Mouse (Mus musculus) CH12.LX (cell line): ENCODE measurements at regions not wholly inside any gene's neighbourhood (a gene's known extent, or its start where the extent isn't known, plus 50 kb on each side); places are given as distances from the start of the nearest gene placed in this dataset.

Experiments
- DNase-seq: peaks from one replicate; pipeline ENCODE4 v3.0.0-alpha.2; 2013; ENCODE audit errors: extremely low read depth
- H3K27ac ChIP-seq: 2 replicates; pipeline ENCODE4 v1.5.1; 2012; ENCODE audit warnings: low read depth, mild to moderate bottlenecking, control low read depth, moderate library complexity; ENCODE audit not compliant: insufficient read depth
- H3K27me3 ChIP-seq: replicated peaks from 2 replicates; pipeline ENCODE3; 2012; ENCODE audit warnings: inconsistent platforms
- H3K36me3 ChIP-seq, 2 experiments: replicated peaks in 1 of 2; 2 replicates each; pipeline versions ENCODE3 to v1.6.1; 2012; ENCODE audit warnings: inconsistent platforms in 1 of 2, low read length in 1 of 2, mild to moderate bottlenecking in 1 of 2, mixed read lengths in 1 of 2, moderate library complexity in 1 of 2; ENCODE audit not compliant: control insufficient read depth in 1 of 2, insufficient read depth in 1 of 2
- H3K4me1 ChIP-seq, 2 experiments: 2 replicates each; pipeline ENCODE4 v1.6.1; 2012; ENCODE audit warnings: inconsistent platforms in 1 of 2, moderate library complexity in 1 of 2; ENCODE audit not compliant: insufficient read depth in 2 of 2, control insufficient read depth in 1 of 2
- H3K4me2 ChIP-seq: 2 replicates; pipeline ENCODE4 v1.6.1; 2012; ENCODE audit warnings: low read depth, mild to moderate bottlenecking, control low read depth; ENCODE audit not compliant: poor library complexity, insufficient read depth, severe bottlenecking
- H3K4me3 ChIP-seq, 3 experiments: fragments of 150-350 bp in 1 of 3; sonication (generic) in 1 of 3; replicated peaks in 1 of 3; 2 replicates each; pipeline versions ENCODE3 to v1.5.1; 2011 to 2012; ENCODE audit warnings: low read depth in 2 of 3, low read length in 2 of 3, mild to moderate bottlenecking in 2 of 3, moderate library complexity in 2 of 3, control low read depth in 1 of 3, improper control_type of control experiment in 1 of 3, inconsistent platforms in 1 of 3, mixed read lengths in 1 of 3; ENCODE audit not compliant: poor library complexity in 1 of 3
- H3K79me2 ChIP-seq: replicated peaks from 2 replicates; pipeline ENCODE4 v1.6.1; 2012; ENCODE audit warnings: mild to moderate bottlenecking, moderate library complexity; ENCODE audit not compliant: control insufficient read depth, poor library complexity, insufficient read depth, severe bottlenecking; ENCODE audit errors: extremely low read depth
- H3K9ac ChIP-seq: 2 replicates; pipeline ENCODE4 v1.6.1; 2012; ENCODE audit warnings: low read depth, mild to moderate bottlenecking, control low read depth, moderate library complexity; ENCODE audit not compliant: insufficient read depth
- H3K9me3 ChIP-seq: replicated peaks from 2 replicates; pipeline ENCODE3; 2012; ENCODE audit warnings: low read length, inconsistent platforms, mixed read lengths
- BHLHE40 ChIP-seq: IDR thresholded peaks from 2 replicates; pipeline ENCODE4 v1.6.1; 2011; ENCODE audit warnings: mild to moderate bottlenecking, low read depth, low read length, improper control_type of control experiment
- CHD1 ChIP-seq: IDR thresholded peaks from 2 replicates; pipeline ENCODE4 v1.6.1; 2012; ENCODE audit warnings: low read depth, low read length, improper control_type of control experiment, inconsistent platforms
- CHD2 ChIP-seq: IDR thresholded peaks from 2 replicates; pipeline ENCODE4 v1.6.1; 2011; ENCODE audit warnings: low read length, improper control_type of control experiment
- CTCF ChIP-seq, 2 experiments: IDR thresholded peaks in 1 of 2; conservative IDR thresholded peaks in 1 of 2; 2 replicates each; pipeline ENCODE4 v1.5.1; 2011 to 2012; ENCODE audit warnings: low read depth in 2 of 2, low read length in 2 of 2, improper control_type of control experiment in 1 of 2, inconsistent platforms in 1 of 2, mild to moderate bottlenecking in 1 of 2, moderate library complexity in 1 of 2
- E2F4 ChIP-seq: IDR thresholded peaks from 2 replicates; pipeline ENCODE4 v1.6.1; 2011; ENCODE audit warnings: low read depth, low read length, improper control_type of control experiment; ENCODE audit not compliant: insufficient replicate concordance
- ELF1 ChIP-seq: IDR thresholded peaks from 2 replicates; pipeline ENCODE4 v1.6.1; 2014; ENCODE audit warnings: low read depth, mild to moderate bottlenecking, inconsistent platforms, low read length, improper control_type of control experiment
- EP300 ChIP-seq: IDR thresholded peaks from 2 replicates; pipeline ENCODE4 v1.6.1; 2011; ENCODE audit warnings: low read length, improper control_type of control experiment
- IRF4 ChIP-seq: IDR thresholded peaks from 2 replicates; pipeline ENCODE4 v1.6.1; 2014; ENCODE audit warnings: low read depth, mild to moderate bottlenecking, inconsistent platforms, low read length, improper control_type of control experiment
- JUN ChIP-seq: IDR thresholded peaks from 2 replicates; pipeline ENCODE4 v1.6.1; 2011; ENCODE audit warnings: low read depth, mild to moderate bottlenecking, low read length, improper control_type of control experiment, moderate library complexity; ENCODE audit not compliant: insufficient read depth
- JUND ChIP-seq: conservative IDR thresholded peaks from 2 replicates; pipeline ENCODE4 v1.6.1; 2011; ENCODE audit warnings: low read depth, low read length, improper control_type of control experiment
- KAT2A ChIP-seq: IDR thresholded peaks from 2 replicates; pipeline ENCODE4 v1.6.1; 2012; ENCODE audit warnings: low read length, improper control_type of control experiment, inconsistent platforms; ENCODE audit not compliant: insufficient replicate concordance
- MAFK ChIP-seq: IDR thresholded peaks from 2 replicates; pipeline ENCODE4 v1.6.1; 2011; ENCODE audit warnings: low read length, improper control_type of control experiment; ENCODE audit not compliant: insufficient replicate concordance
- MAX ChIP-seq: IDR thresholded peaks from 2 replicates; pipeline ENCODE4 v1.6.1; 2011; ENCODE audit warnings: low read length, improper control_type of control experiment
- MAZ ChIP-seq: IDR thresholded peaks from 2 replicates; pipeline ENCODE4 v1.6.1; 2012; ENCODE audit warnings: low read depth, mild to moderate bottlenecking, inconsistent platforms, low read length, improper control_type of control experiment, moderate library complexity
- MEF2A ChIP-seq: IDR thresholded peaks from 2 replicates; pipeline ENCODE4 v1.6.1; 2014; ENCODE audit warnings: low read depth, mild to moderate bottlenecking, inconsistent platforms, low read length, improper control_type of control experiment, borderline replicate concordance
- MXI1 ChIP-seq: IDR thresholded peaks from 2 replicates; pipeline ENCODE4 v1.6.1; 2011; ENCODE audit warnings: mild to moderate bottlenecking, low read depth, low read length, improper control_type of control experiment
- MYC ChIP-seq: IDR thresholded peaks from 2 replicates; pipeline ENCODE4 v1.6.1; 2011; ENCODE audit warnings: low read depth, mild to moderate bottlenecking, improper control_type of control experiment, low read length
- NELFE ChIP-seq: IDR thresholded peaks from 2 replicates; pipeline ENCODE4 v1.6.1; 2011; ENCODE audit warnings: low read depth, low read length, improper control_type of control experiment
- NRF1 ChIP-seq: IDR thresholded peaks from 2 replicates; pipeline ENCODE4 v1.6.1; 2014; ENCODE audit warnings: low read depth, mild to moderate bottlenecking, inconsistent platforms, low read length, improper control_type of control experiment, moderate library complexity
- PAX5 ChIP-seq: IDR thresholded peaks from 2 replicates; pipeline ENCODE4 v1.6.1; 2012; ENCODE audit warnings: low read length, inconsistent platforms, mixed read lengths
- POLR2A ChIP-seq: IDR thresholded peaks from 2 replicates; pipeline ENCODE4 v1.6.1; 2011; ENCODE audit warnings: low read depth, mild to moderate bottlenecking, improper control_type of control experiment, low read length
- RAD21 ChIP-seq: IDR thresholded peaks from 2 replicates; pipeline ENCODE4 v1.6.1; 2011; ENCODE audit warnings: low read depth, mild to moderate bottlenecking, low read length, improper control_type of control experiment, moderate library complexity
- RCOR1 ChIP-seq: conservative IDR thresholded peaks from 2 replicates; pipeline ENCODE4 v1.6.1; 2012; ENCODE audit warnings: low read depth, mild to moderate bottlenecking, inconsistent platforms, low read length, improper control_type of control experiment
- SIN3A ChIP-seq: IDR thresholded peaks from 2 replicates; pipeline ENCODE4 v1.6.1; 2012; ENCODE audit warnings: low read length, improper control_type of control experiment, inconsistent platforms
- SMC3 ChIP-seq: IDR thresholded peaks from 2 replicates; pipeline ENCODE4 v1.6.1; 2011; ENCODE audit warnings: low read depth, low read length, improper control_type of control experiment
- TBP ChIP-seq: conservative IDR thresholded peaks from 2 replicates; pipeline ENCODE4 v1.6.1; 2011; ENCODE audit warnings: low read depth, low read length, improper control_type of control experiment
- TCF12 ChIP-seq: IDR thresholded peaks from 2 replicates; pipeline ENCODE4 v1.6.1; 2014; ENCODE audit warnings: low read depth, mild to moderate bottlenecking, inconsistent platforms, low read length, improper control_type of control experiment
- UBTF ChIP-seq: IDR thresholded peaks from 2 replicates; pipeline ENCODE4 v1.6.1; 2012; ENCODE audit warnings: low read depth, mild to moderate bottlenecking, inconsistent platforms, low read length, improper control_type of control experiment, moderate library complexity
- USF1 ChIP-seq: IDR thresholded peaks from 2 replicates; pipeline ENCODE4 v1.6.1; 2014; ENCODE audit warnings: low read depth, mild to moderate bottlenecking, inconsistent platforms, low read length, improper control_type of control experiment
- USF2 ChIP-seq: conservative IDR thresholded peaks from 2 replicates; pipeline ENCODE4 v1.6.1; 2011; ENCODE audit warnings: low read depth, low read length, improper control_type of control experiment
- ZC3H11A ChIP-seq: IDR thresholded peaks from 2 replicates; pipeline ENCODE4 v1.6.1; 2012; ENCODE audit warnings: low read depth, mild to moderate bottlenecking, inconsistent platforms, low read length, improper control_type of control experiment
- ZKSCAN1 ChIP-seq: IDR thresholded peaks from 2 replicates; pipeline ENCODE4 v1.6.1; 2012; ENCODE audit warnings: low read depth, inconsistent platforms, low read length, improper control_type of control experiment, borderline replicate concordance
- ZMIZ1 ChIP-seq: IDR thresholded peaks from 2 replicates; pipeline ENCODE4 v1.6.1; 2012; ENCODE audit warnings: low read depth, mild to moderate bottlenecking, inconsistent platforms, low read length, improper control_type of control experiment
- ZNF384 ChIP-seq: IDR thresholded peaks from 2 replicates; pipeline ENCODE4 v1.6.1; 2012; ENCODE audit warnings: low read depth, low read length, improper control_type of control experiment, inconsistent platforms
- dilution Hi-C: fragments of 300-500 bp; cut with MboI; formaldehyde crosslinking; loops from 2 replicates; pipeline ENCODE4 v1.14.3; 2020; ENCODE audit warnings: low sequenced_read_pairs; ENCODE audit not compliant: extremely low pct_unique_long_range_greater_than_20kb, extremely low pct_ligation_motif_present
- in situ Hi-C: fragments of 300-500 bp; cut with MboI; formaldehyde crosslinking; loops from 3 replicates; pipeline ENCODE4 v1.14.3; 2019; ENCODE audit warnings: low sequenced_read_pairs, low pct_ligation_motif_present, low pct_unique_long_range_greater_than_20kb, mixed read lengths

- TF ChIP-seq PAX5 (no peak), ZMIZ1 (no peak), NELFE (no peak), ZNF384 (peak; percentile 56; the same call in 1 of the 2 replicates), SMC3 (peak; percentile 24)
Observed at GRCm38 (mm10) chr4:105285431-105286013, 128.4 kb downstream of the Plpp3 start (continued).

- TF ChIP-seq MXI1 (peak; percentile 50; the same call in 1 of the 2 replicates), ZC3H11A (no peak), JUND (no peak), IRF4 (peak; percentile 32; the same call in 1 of the 2 replicates), ZMIZ1 (peak; percentile 62; the same call in 1 of the 2 replicates), ZNF384 (peak; percentile 4; the same call in 1 of the 2 replicates), KAT2A (no peak), CHD2 (no peak), JUN (no peak), POLR2A (peak; percentile 55), TBP (peak; percentile 79), E2F4 (no peak), BHLHE40 (peak; percentile 83), SIN3A (peak; percentile 29; the same call in 1 of the 2 replicates), MAFK (0 out of 2 replicates have a peak, but pooled peaks have one; percentile 29), MEF2A (peak; percentile 80), USF1 (peak; percentile 74), CHD1 (peak; percentile 92), MAX (peak; percentile 90), USF2 (peak; percentile 54; the same call in 1 of the 2 replicates), ELF1 (peak; percentile 38; the same call in 1 of the 2 replicates), NRF1 (0 out of 2 replicates have a peak, but pooled peaks have one; percentile 28), RAD21 (no peak), SMC3 (no peak), TCF12 (peak; percentile 75; the same call in 1 of the 2 replicates), MAZ (peak; percentile 57; the same call in 1 of the 2 replicates), RCOR1 (no peak), UBTF (peak; percentile 75), NELFE (0 out of 2 replicates have a peak, but pooled peaks have one; percentile 42), CTCF (conservative IDR thresholded peaks at IDR 0.05 in 1 of 2, IDR thresholded peaks at IDR 0.05 in 1 of 2; ENCODE audit: low read depth in 2 of 2, low read length in 2 of 2) (no peak), MYC (peak; percentile 75; the same call in 1 of the 2 replicates), EP300 (peak; percentile 42; the same call in 1 of the 2 replicates), ZKSCAN1 (no peak)
- TF ChIP-seq, all 38 proteins: peak for 22
- H3K4me2 ChIP-seq: no peak overlapping the region
- no peaks in the 10 kb centered on the region for H3K79me2 ChIP-seq
- peak overlapping the region; percentile 71 for H3K27ac ChIP-seq
- in situ Hi-C loops (no loop called here), dilution Hi-C loops (no loop called here)
- no peaks in the 10 kb centered on the region for H3K9me3 ChIP-seq
- peak; percentile 89 for DNase-seq
- H3K4me1 ChIP-seq: peaks cover 62 to 92% of the 10 kb centered on the region in 2 experiments
- H3K9ac ChIP-seq: no peak overlapping the region
- H3K36me3 ChIP-seq: no peaks in the 10 kb centered on the region
- no peaks in the 10 kb centered on the region for H3K27me3 ChIP-seq
- H3K4me3 ChIP-seq: no peak overlapping the region
Observed at GRCm38 (mm10) chr4:105286299-105286698, 129.2 kb downstream of the Plpp3 start.
